Mouse (Mus musculus) stomach, embryonic 15.5 days (tissue): ENCODE data around the gene AL731706.1. TPM values are rescaled to one million over a fixed set of nuclear protein-coding genes. Genes with fewer than 3 reads are reported as not detected.

Source experiments
- ATAC-seq: fragments of 200-750 bp; cut with Nextera tagmentation; 2 replicates; pipeline ENCODE4 v1.8.0; 2017; ENCODE audit warnings: low read depth, moderate number of reproducible peaks, moderate TSS enrichment; ENCODE audit not compliant: insufficient read depth, low FRiP score
- H3K27ac ChIP-seq: fragments of 300-500 bp; sonication (generic); 2 replicates; pipeline ENCODE4 v1.5.1; 2015; ENCODE audit warnings: mild to moderate bottlenecking, inconsistent platforms
- H3K27me3 ChIP-seq: fragments of 300-500 bp; sonication (generic); replicated peaks from 2 replicates; pipeline ENCODE4 v1.6.1; 2015; ENCODE audit warnings: inconsistent platforms
- H3K36me3 ChIP-seq: fragments of 300-500 bp; sonication (generic); 2 replicates; pipeline ENCODE4 v1.6.1; 2015; ENCODE audit warnings: inconsistent platforms
- H3K4me1 ChIP-seq: fragments of 300-500 bp; sonication (generic); 2 replicates; pipeline ENCODE4 v1.6.1; 2015; ENCODE audit warnings: inconsistent platforms
- H3K4me2 ChIP-seq: fragments of 300-500 bp; sonication (generic); 2 replicates; pipeline ENCODE4 v1.6.1; 2015; ENCODE audit warnings: mild to moderate bottlenecking, inconsistent platforms
- H3K4me3 ChIP-seq: fragments of 300-500 bp; sonication (generic); replicated peaks from 2 replicates; pipeline ENCODE4 v1.5.1; 2015; ENCODE audit warnings: inconsistent platforms
- H3K9ac ChIP-seq: fragments of 300-500 bp; sonication (generic); 2 replicates; pipeline ENCODE4 v1.6.1; 2015; ENCODE audit warnings: inconsistent platforms
- H3K9me3 ChIP-seq: fragments of 300-500 bp; sonication (generic); 2 replicates; pipeline ENCODE4 v1.6.1; 2016; ENCODE audit warnings: inconsistent platforms
- WGBS: fragments of 180-500 bp; shearing (Covaris S2); methylation state at CpG from one replicate; pipeline ENCODE4 v1.1.7; 2015; 5-methylcytosine and 5-hydroxymethylcytosine counted together
- polyA plus RNA-seq: library from polyadenylated mRNA; unstranded; fragments of >200 nt; fragmentation: Nextera tagmentation; extraction: Ambion mirVana; gene quantifications from 2 replicates; pipeline ENCODE4 v1.2.1, GENCODE M21; 2015

Gene AL731706.1
- polyA plus RNA-seq, 1 experiment from 2014 or later, result 33.7 TPM

- H3K9ac ChIP-seq, result no peak overlapping the region
- no peaks in the 10 kb centered on the region for H3K4me1 ChIP-seq
- H3K4me3 ChIP-seq, result no peak overlapping the region
- H3K27ac ChIP-seq, result no peak overlapping the region
- no peaks in the 10 kb centered on the region for H3K36me3 ChIP-seq
- no peak overlapping the region for H3K4me2 ChIP-seq
- no peak for ATAC-seq
- no peaks in the 10 kb centered on the region for H3K9me3 ChIP-seq
- no peaks in the 10 kb centered on the region for H3K27me3 ChIP-seq
- WGBS, result 63% methylated on average over 3 of the region's 3 CpGs
Observed at GRCm38 (mm10) chr2:136832936-136833335, 58.3 kb downstream of the AL731706.1 start.

Other genes with a start within 250 kb of the AL731706.1 start
- 10.4 and 10.8 TPM in 2 replicates for gene Snap25, start 177.9 kb downstream of the AL731706.1 start, polyA plus RNA-seq
- 31.6 and 32.9 TPM in 2 replicates for gene AL731706.2, start 5.7 kb downstream of the AL731706.1 start, polyA plus RNA-seq
- 5.6 and 6.6 TPM in 2 replicates for gene Slx4ip, start 171 bp downstream of the AL731706.1 start, polyA plus RNA-seq
- gene Mkks, start within 50 bp of the AL731706.1 start, polyA plus RNA-seq, result 13.1 and 13.3 TPM in 2 replicates
- 18.3 and 20.3 TPM in 2 replicates for gene Jag1, start 225.3 kb upstream of the AL731706.1 start, polyA plus RNA-seq